Mouse (Mus musculus) heart, embryonic 11.5 days (tissue): Measurements from ENCODE around the gene Arap1. TPM values are rescaled to one million over a fixed set of nuclear protein-coding genes. Genes with fewer than 3 reads are reported as not detected.

Experiments used
- ATAC-seq: fragments of 200-750 bp; cut with Nextera tagmentation; replicated peaks from 2 replicates; pipeline ENCODE4 v1.8.0; 2017; ENCODE audit warnings: moderate library complexity; ENCODE audit not compliant: insufficient number of reproducible peaks, low FRiP score, low TSS enrichment
- H3K27ac ChIP-seq: fragments of 300-500 bp; sonication (generic); 2 replicates; pipeline ENCODE4 v1.5.1; 2014; ENCODE audit warnings: mild to moderate bottlenecking, low read depth, low read length
- H3K27me3 ChIP-seq: fragments of 300-500 bp; sonication (generic); 2 replicates; pipeline ENCODE4 v1.6.1; 2014; ENCODE audit warnings: mild to moderate bottlenecking, low read length, mixed read lengths; ENCODE audit not compliant: control insufficient read depth, insufficient read depth
- H3K36me3 ChIP-seq: fragments of 300-500 bp; sonication (generic); 2 replicates; pipeline ENCODE4 v1.6.1; 2014; ENCODE audit warnings: mild to moderate bottlenecking, low read length, moderate library complexity, mixed read lengths; ENCODE audit not compliant: control insufficient read depth, insufficient read depth
- H3K4me1 ChIP-seq: fragments of 300-500 bp; sonication (generic); 2 replicates; pipeline ENCODE4 v1.6.1; 2014; ENCODE audit warnings: low read length; ENCODE audit not compliant: control insufficient read depth, insufficient read depth
- H3K4me2 ChIP-seq: fragments of 300-500 bp; sonication (generic); 2 replicates; pipeline ENCODE4 v1.6.1; 2014; ENCODE audit warnings: mild to moderate bottlenecking, moderate library complexity
- H3K4me3 ChIP-seq: fragments of 300-500 bp; sonication (generic); 2 replicates; pipeline ENCODE4 v1.5.1; 2014; ENCODE audit warnings: low read depth, low read length
- H3K9ac ChIP-seq: fragments of 300-500 bp; sonication (generic); 2 replicates; pipeline ENCODE4 v1.6.1; 2014; ENCODE audit warnings: mild to moderate bottlenecking, low read depth, low read length, moderate library complexity
- H3K9me3 ChIP-seq: fragments of 300-500 bp; sonication (generic); replicated peaks from 2 replicates; pipeline ENCODE4 v1.6.1; 2016; ENCODE audit warnings: low read length; ENCODE audit not compliant: control insufficient read depth
- WGBS: fragments of 180-500 bp; shearing (Covaris S2); extraction: QIAGEN DNeasy Blood & Tissue Kit; methylation state at CpG from one replicate; pipeline ENCODE4 v1.1.7; 2014; ENCODE audit not compliant: insufficient replicate concordance; 5-methylcytosine and 5-hydroxymethylcytosine counted together
- polyA plus RNA-seq: library from polyadenylated mRNA; unstranded; fragments of >200 nt; fragmentation: Nextera tagmentation; extraction: Ambion mirVana; gene quantifications from 2 replicates; pipeline ENCODE4 v1.2.1, GENCODE M21; 2014

Arap1 gene
- polyA plus RNA-seq, 1 experiment from 2014 or later = 16.0 TPM

DNA sequence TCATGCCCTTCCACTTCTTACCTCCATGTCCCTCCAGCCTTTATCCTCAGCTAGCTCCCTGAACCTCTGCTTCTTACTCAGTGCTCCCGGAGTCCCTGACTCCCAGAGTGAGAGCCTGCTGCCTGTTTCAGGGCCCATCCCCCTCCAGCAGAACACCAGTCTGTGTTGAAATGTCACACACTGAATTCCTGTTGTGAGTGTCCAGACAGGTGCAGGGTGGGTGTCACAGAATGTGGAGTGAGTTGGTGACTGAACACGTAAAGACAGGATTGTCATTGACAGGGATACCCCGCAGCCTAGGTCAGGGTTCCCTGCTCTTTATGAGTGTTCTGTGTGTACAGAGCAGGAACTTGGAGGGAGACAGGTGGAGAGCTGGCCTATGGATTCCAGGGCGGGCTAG is 3.0 kb upstream of the Arap1 start:
- Histone ChIP-seq H3K27me3 (peaks cover 24% of the 10 kb centered on the region), H3K4me1 (peaks cover 50% of the 10 kb centered on the region), H3K9me3 (no peaks in the 10 kb centered on the region), H3K4me2 (no peak overlapping the region), H3K27ac (peak overlapping the region; percentile 37; the same call in 1 of the 2 replicates), H3K9ac (no peak overlapping the region), H3K36me3 (no peaks in the 10 kb centered on the region), H3K4me3 (no peak overlapping the region)
- ATAC-seq = no peak
- 33% methylated on average over 4 of the region's 4 CpGs for WGBS

DNA sequence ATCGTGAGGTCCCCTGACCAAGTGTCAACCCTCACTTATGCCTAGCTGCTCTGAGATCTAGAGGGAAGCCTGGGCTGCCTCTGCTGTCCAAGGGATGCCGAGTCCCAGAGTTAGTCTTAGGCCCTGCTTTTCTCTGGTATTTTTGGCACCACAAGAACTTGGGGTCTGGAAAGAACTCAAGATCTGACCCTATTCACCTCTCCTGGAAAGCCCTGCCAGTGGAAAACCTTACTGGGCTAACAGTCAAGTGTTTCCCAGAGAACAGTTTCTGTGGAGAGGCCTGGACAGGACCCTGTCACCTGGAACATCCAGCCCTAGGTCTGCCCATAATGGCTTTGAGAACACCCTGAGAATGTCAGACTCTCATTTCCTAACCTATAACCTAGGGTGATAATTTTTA is 876 bp upstream of the Arap1 start:
- H3K36me3 ChIP-seq = no peaks in the 10 kb centered on the region
- no peak overlapping the region for H3K4me2 ChIP-seq
- no peak for ATAC-seq
- no peaks in the 10 kb centered on the region for H3K9me3 ChIP-seq
- no peak overlapping the region for H3K9ac ChIP-seq
- H3K4me1 ChIP-seq = peaks cover 46% of the 10 kb centered on the region
- WGBS = 60% methylated on average over 2 of the region's 2 CpGs
- H3K27ac ChIP-seq = no peak overlapping the region
- peaks cover 32% of the 10 kb centered on the region for H3K27me3 ChIP-seq
- no peak overlapping the region for H3K4me3 ChIP-seq

DNA sequence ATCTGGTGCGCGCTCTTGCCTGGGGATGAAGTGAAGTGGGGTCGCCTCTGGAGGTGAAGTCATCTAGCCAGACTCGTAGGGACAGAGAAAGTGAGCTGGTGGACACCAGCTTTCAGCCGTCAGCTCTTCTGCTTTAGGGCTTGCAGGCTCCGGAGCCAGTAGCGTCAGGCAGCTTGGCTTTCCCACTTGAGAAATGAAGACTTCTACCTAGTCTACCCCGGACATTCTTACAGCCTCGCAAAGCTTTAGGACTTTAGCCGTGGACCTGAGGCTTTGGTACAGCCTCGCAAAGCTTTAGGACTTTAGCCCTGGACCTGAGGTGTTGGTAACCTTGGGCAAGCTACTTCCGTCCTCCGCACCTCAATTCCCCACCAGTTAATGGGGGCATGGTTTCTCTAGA is 445 bp downstream of the Arap1 start:
- H3K27me3 ChIP-seq = peaks cover 39% of the 10 kb centered on the region
- no peaks in the 10 kb centered on the region for H3K9me3 ChIP-seq
- WGBS = 5% methylated on average over 13 of the region's 13 CpGs
- H3K36me3 ChIP-seq = no peaks in the 10 kb centered on the region
- H3K4me3 ChIP-seq = peak overlapping the region; percentile 49
- no peak; the same call in 1 of the 2 replicates for ATAC-seq
- H3K4me1 ChIP-seq = peaks cover 36% of the 10 kb centered on the region
- H3K4me2 ChIP-seq = peak overlapping the region; percentile 84
- H3K27ac ChIP-seq = no peak overlapping the region
- peak overlapping the region; percentile 63 for H3K9ac ChIP-seq

DNA sequence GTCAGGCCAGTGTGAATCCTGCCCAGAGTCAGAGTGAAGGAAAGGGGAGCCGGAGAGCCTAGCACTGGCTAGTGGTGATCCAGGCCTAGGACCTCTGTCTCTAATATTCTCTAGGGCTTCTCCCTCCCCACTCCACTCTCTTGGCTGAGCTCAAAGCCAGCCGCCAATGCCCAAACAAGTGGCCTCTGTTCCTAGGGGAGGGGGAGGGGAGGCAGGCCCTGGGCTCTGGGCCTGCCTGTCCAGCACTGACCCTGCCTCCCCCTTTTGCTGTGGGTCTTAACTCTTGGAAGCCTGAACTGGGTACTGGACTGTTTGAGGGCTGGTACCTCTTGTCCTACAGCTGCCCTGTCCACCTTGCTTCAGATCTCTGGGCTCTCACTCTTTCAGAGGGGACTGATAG is 2.0 kb downstream of the Arap1 start:
- Histone ChIP-seq H3K9ac (no peak overlapping the region), H3K4me3 (no peak overlapping the region), H3K9me3 (no peaks in the 10 kb centered on the region), H3K4me2 (0 out of 2 replicates have a peak overlapping the region, but pooled peaks have one; percentile 18), H3K4me1 (peaks cover 30% of the 10 kb centered on the region), H3K36me3 (no peaks in the 10 kb centered on the region), H3K27ac (no peak overlapping the region), H3K27me3 (peaks cover 42% of the 10 kb centered on the region)
- ATAC-seq = no peak
- WGBS = 41% methylated on average over 2 of the region's 2 CpGs

DNA sequence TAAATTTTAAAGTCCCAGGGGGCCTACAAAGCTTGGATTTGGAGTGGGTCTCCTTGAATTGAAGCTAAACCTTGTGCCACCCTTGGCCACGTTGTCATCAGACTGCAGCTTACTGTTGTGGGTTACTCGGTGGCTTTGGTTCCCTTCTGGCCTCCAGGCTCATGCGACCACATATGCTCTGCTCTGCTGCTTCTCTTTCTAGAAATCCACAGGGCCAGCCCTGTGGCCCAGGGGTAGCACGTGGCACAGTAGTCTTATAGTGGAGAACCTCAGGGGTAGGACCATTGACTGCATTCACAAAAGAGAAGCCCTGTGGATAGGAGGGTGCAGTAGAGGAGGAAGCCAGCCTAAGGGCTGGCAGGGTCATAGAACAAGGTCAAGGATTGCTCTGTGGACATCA is 4.5 kb downstream of the Arap1 start:
- 82% methylated on average over 4 of the region's 4 CpGs for WGBS
- no peak overlapping the region for H3K4me2 ChIP-seq
- no peak overlapping the region for H3K4me3 ChIP-seq
- no peaks in the 10 kb centered on the region for H3K9me3 ChIP-seq
- no peak overlapping the region for H3K9ac ChIP-seq
- ATAC-seq = no peak
- no peaks in the 10 kb centered on the region for H3K36me3 ChIP-seq
- no peak overlapping the region for H3K27ac ChIP-seq
- H3K4me1 ChIP-seq = peaks cover 28% of the 10 kb centered on the region
- H3K27me3 ChIP-seq = peaks cover 32% of the 10 kb centered on the region

DNA sequence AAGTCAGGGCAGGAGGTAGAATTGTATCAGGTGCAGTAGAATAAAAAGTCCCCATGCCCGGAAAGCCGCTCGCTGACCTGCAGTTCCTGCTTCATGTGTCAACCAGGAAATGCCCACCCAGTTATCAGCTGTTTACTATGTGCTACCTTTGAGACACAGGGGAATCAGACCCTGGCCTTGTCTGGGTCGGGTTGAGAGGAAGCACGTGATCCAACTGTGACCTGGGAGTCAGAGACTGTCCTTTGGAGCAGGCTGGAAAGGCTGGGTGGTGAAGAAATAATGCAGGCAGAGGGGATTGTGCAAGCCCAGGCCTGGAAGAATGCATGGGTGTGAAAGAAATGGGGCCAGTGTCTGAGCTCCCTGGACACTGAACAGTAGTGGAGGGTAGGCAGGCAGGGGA is 6.6 kb downstream of the Arap1 start:
- ATAC-seq = no peak; the same call in 1 of the 2 replicates
- H3K9ac ChIP-seq = no peak overlapping the region
- no peaks in the 10 kb centered on the region for H3K9me3 ChIP-seq
- H3K27ac ChIP-seq = no peak overlapping the region
- H3K4me1 ChIP-seq = peaks cover 15% of the 10 kb centered on the region
- no peak overlapping the region for H3K4me2 ChIP-seq
- H3K36me3 ChIP-seq = no peaks in the 10 kb centered on the region
- 53% methylated on average over 5 of the region's 5 CpGs for WGBS
- no peak overlapping the region for H3K4me3 ChIP-seq
- peaks cover 20% of the 10 kb centered on the region for H3K27me3 ChIP-seq

DNA sequence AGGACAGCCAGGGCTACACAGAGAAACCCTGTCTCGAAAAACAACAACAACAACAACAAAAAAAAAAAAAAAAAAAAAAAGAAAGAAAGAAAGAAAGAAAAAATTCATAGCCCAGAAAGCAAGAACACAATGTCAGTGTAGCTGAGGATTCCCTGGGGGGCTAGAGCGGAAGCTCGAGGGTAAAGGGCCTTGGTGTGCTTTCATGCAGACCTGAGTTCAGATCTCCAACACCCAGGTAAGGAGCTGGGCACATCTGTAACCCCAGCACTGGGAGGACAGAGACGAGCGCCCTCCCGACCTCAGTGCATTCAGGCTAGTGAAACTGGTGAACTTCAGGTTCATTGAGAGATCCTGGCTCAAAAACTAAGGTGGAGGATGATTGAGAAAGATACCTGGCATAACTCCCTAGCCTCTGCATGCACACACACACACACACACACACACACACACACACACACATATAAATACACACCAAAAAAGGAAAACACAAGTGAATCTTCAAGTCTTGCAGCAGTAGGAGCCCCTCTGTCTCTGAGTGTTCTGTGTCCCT is 7.8 kb downstream of the Arap1 start:
- no peak overlapping the region for H3K4me3 ChIP-seq
- no peak for ATAC-seq
- no peak overlapping the region for H3K9ac ChIP-seq
- peaks cover 11% of the 10 kb centered on the region for H3K27me3 ChIP-seq
- H3K4me2 ChIP-seq = no peak overlapping the region
- WGBS = 76% methylated on average over 6 of the region's 6 CpGs
- H3K27ac ChIP-seq = no peak overlapping the region
- no peaks in the 10 kb centered on the region for H3K36me3 ChIP-seq
- H3K9me3 ChIP-seq = no peaks in the 10 kb centered on the region
- peaks cover 12% of the 10 kb centered on the region for H3K4me1 ChIP-seq

DNA sequence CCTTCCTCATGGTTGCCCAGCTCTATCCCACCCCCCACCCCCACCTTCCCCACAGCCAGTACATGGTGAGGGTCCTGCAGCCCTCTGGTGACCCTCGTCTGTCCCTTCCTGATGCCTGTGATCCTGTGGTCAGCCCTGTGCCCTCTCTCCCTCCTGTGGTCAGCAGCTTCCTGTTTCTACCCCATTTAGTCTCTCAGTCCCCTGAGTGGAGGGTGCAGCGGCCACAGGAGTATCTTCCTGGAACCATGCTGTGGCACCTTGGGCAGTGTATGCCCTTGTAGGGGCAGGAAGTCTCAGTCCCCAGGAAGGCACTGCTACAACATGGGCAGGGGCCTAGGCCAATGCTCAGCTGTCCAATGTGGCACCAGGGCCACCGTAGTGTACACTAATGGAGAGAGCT is 9.0 kb downstream of the Arap1 start:
- Histone ChIP-seq H3K27me3 (peaks cover 10% of the 10 kb centered on the region), H3K9me3 (no peaks in the 10 kb centered on the region), H3K27ac (no peak overlapping the region), H3K4me1 (peaks cover 12% of the 10 kb centered on the region), H3K36me3 (no peaks in the 10 kb centered on the region), H3K9ac (0 out of 2 replicates have a peak overlapping the region, but pooled peaks have one; percentile 39), H3K4me3 (no peak overlapping the region), H3K4me2 (no peak overlapping the region)
- ATAC-seq = no peak
- WGBS = 49% methylated on average over 3 of the region's 3 CpGs

DNA sequence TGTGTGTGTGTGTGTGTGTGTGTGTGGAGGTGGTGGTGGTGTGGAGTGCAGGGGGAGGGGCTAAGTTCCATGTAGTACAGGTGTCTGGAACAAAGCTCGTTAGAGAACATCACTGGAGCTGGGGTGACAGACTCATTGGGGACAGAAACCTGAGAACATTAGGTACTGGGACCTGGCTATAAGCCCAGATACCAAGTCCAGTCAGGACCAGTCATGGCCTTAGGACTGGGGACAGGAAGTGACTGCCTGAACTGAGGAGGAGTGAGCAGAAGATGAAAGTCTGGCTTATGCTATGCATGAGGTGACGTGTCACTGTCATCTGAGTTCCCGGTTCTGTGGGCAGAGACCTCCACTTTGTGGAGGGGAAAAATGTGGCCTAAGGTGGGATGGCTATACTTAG is 12.5 kb downstream of the Arap1 start:
- H3K4me2 ChIP-seq = no peak overlapping the region
- no peak overlapping the region for H3K4me3 ChIP-seq
- no peaks in the 10 kb centered on the region for H3K9me3 ChIP-seq
- WGBS = 62% methylated on average over 3 of the region's 3 CpGs
- H3K9ac ChIP-seq = no peak overlapping the region
- ATAC-seq = no peak
- no peaks in the 10 kb centered on the region for H3K36me3 ChIP-seq
- no peaks in the 10 kb centered on the region for H3K27me3 ChIP-seq
- peaks cover 8% of the 10 kb centered on the region for H3K4me1 ChIP-seq
- no peak overlapping the region for H3K27ac ChIP-seq
